Mouse (Mus musculus) limb, embryonic 10.5 days (tissue): ENCODE results near the gene Maged1. TPM values are rescaled to one million over a fixed set of nuclear protein-coding genes. Genes with fewer than 3 reads are reported as not detected.

ENCODE experiments used
- DNase-seq: peaks from one replicate; pipeline ENCODE4 v3.0.0-alpha.2; 2017; ENCODE audit warnings: low spot score
- H3K27ac ChIP-seq: fragments of 300-500 bp; sonication (generic); 2 replicates; pipeline ENCODE4 v1.5.1; 2016; ENCODE audit warnings: mild to moderate bottlenecking
- H3K27me3 ChIP-seq: fragments of 300-500 bp; sonication (generic); 2 replicates; pipeline ENCODE4 v1.6.1; 2016; ENCODE audit warnings: low read depth, mild to moderate bottlenecking; ENCODE audit not compliant: poor library complexity, severe bottlenecking
- H3K36me3 ChIP-seq: fragments of 300-500 bp; sonication (generic); 2 replicates; pipeline ENCODE4 v1.6.1; 2016; ENCODE audit warnings: mild to moderate bottlenecking, moderate library complexity
- H3K4me1 ChIP-seq: fragments of 300-500 bp; sonication (generic); 2 replicates; pipeline ENCODE4 v1.6.1; 2016
- H3K4me3 ChIP-seq: fragments of 300-500 bp; sonication (generic); 2 replicates; pipeline ENCODE4 v1.5.1; 2016; ENCODE audit warnings: mild to moderate bottlenecking, moderate library complexity
- H3K9me3 ChIP-seq: fragments of 300-500 bp; sonication (generic); replicated peaks from 2 replicates; pipeline ENCODE4 v1.6.1; 2016; ENCODE audit warnings: mild to moderate bottlenecking
- WGBS: fragments of 180-500 bp; shearing (Covaris S2); methylation state at CpG from one replicate; pipeline ENCODE4 v1.1.7; 2016; 5-methylcytosine and 5-hydroxymethylcytosine counted together
- polyA plus RNA-seq: library from polyadenylated mRNA; unstranded; fragments of >200 nt; fragmentation: Nextera tagmentation; extraction: Ambion mirVana; gene quantifications from 2 replicates; pipeline ENCODE4 v1.2.1, GENCODE M21; 2016

Maged1 gene
- 590 and 710 TPM in 2 replicates for polyA plus RNA-seq

DNA sequence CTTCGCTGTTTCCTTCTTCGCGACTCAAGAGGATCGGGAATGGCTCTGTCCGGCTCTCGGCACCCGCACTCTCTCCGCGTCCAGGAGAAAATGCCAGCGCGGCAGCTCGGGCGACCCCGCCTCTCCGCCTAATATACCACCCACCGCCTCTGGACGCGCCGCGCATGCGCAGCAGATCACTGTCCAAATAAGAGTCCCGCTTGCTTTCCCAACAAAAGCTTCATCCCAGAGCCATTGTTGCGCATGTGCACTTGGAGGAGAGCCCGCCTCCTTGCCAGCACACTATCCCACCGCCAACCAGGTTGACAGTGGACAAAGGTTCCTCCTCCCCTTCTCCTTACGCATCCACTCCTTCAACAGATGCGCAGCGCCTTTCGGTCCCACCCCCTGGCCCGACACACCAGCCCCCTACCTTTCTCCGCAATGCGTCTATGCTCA lies at the start of gene Maged1:
TSS of gene Maged1 (minus strand) at position 226 of the 438 bp plus-strand sequence.
- peaks cover 89% of the 10 kb centered on the region for H3K27me3 ChIP-seq
- H3K4me1 ChIP-seq, result peaks cover 15% of the 10 kb centered on the region
- H3K27ac ChIP-seq, result peak within 1 kb of the TSS; percentile 89
- peaks cover 35% of the 10 kb centered on the region for H3K36me3 ChIP-seq
- no peaks in the 10 kb centered on the region for H3K9me3 ChIP-seq
- peak within 1 kb of the TSS; percentile 62 for H3K4me3 ChIP-seq
- DNase-seq, result peak; percentile 88
- 12% methylated on average over 32 of the region's 32 CpGs for WGBS

DNA sequence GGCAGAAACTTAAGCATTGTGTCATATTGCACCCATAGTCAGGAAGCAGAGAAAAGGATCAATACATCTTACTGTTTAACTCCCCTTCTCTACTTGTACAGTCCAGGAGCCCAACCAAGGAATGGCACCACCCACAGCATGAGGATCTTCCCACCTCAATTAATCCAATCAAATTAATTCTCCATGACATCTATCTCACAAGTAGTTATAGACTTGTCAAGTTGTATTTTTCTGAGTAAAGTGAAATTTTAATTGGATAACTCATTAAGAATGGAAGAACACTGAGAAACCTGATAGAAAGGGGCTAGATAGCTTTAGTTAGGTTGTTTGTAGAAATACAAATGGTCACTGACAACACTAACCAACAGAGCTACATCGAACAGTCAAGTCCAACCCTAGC lies 38.3 kb upstream of the Maged1 start:
- Histone ChIP-seq H3K4me1 (no peaks in the 10 kb centered on the region), H3K27ac (no peak overlapping the region), H3K4me3 (no peak overlapping the region), H3K27me3 (0 out of 2 replicates have a peak, but pooled peaks cover 24% of the 10 kb centered on the region), H3K36me3 (no peaks in the 10 kb centered on the region), H3K9me3 (no peaks in the 10 kb centered on the region)
- WGBS, result 86% methylated on average over 1 of the region's 1 CpGs
- DNase-seq, result no peak

DNA sequence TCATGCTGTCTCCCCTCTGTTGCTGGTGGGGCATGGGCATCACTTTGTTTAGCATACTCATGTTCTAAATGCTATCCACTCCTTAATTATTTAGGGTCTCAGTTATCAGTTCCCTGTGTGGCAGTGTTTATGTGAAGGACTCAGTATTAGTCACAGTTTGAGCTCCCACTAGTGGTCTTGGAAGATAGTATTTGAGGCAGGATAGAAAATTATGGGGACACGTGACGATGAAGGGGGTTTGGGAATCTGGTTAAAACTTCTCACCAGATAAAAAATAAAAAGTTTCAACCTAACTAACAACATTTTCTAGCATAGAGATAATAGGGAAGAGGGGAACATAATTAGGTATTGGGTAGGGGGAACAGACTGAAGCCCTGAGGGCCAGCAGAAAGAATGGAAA lies 22.8 kb upstream of the Maged1 start:
- DNase-seq, result no peak
- no peak overlapping the region for H3K27ac ChIP-seq
- peaks cover 52% of the 10 kb centered on the region for H3K27me3 ChIP-seq
- no peaks in the 10 kb centered on the region for H3K9me3 ChIP-seq
- no peaks in the 10 kb centered on the region for H3K36me3 ChIP-seq
- H3K4me3 ChIP-seq, result no peak overlapping the region
- no peaks in the 10 kb centered on the region for H3K4me1 ChIP-seq
- 71% methylated on average over 2 of the region's 2 CpGs for WGBS

DNA sequence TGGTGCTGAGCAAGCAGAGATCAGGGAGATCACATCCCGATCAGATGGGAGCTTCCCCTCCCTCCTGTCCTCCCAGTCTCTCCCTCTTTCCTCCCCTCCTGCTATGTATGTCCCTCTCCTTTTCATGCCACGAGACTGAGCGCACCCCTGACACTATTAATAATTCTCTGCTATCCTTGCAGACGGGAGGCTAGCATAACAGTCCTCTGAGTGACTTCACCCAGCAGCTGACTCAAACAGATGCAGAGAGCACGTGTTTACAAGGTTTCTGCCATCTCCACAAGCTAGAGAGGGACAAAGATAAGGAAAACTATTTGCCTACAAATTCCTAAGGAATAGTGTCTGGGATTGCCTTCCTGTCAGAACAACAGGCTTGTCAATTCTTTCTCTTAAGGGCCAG lies 20.4 kb upstream of the Maged1 start:
- Histone ChIP-seq H3K4me1 (no peaks in the 10 kb centered on the region), H3K27me3 (peaks cover 47% of the 10 kb centered on the region; the same call in 1 of the 2 replicates), H3K27ac (no peak overlapping the region), H3K4me3 (no peak overlapping the region), H3K9me3 (no peaks in the 10 kb centered on the region), H3K36me3 (no peaks in the 10 kb centered on the region)
- 60% methylated on average over 5 of the region's 5 CpGs for WGBS
- no peak for DNase-seq

DNA sequence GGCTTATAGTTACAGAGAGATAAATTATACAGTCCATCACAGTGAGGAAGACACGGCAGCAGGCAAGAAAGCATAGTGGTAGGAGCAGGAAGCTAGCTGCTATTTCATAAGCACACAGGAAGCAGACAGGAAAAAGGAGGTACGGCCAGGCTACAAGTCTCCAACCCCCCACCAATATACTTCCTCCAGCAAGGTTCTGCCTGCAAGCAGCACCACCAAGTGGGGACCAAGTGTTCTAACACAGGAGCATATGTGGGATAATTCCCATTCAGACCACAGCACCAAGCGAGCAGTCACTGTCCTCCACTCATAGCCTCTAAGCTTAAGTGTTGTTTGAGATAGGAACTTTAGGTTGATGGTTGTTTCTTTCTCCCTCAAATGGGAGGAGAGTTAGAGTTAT lies 6.3 kb upstream of the Maged1 start:
- WGBS, result 62% methylated on average over 3 of the region's 3 CpGs
- Histone ChIP-seq H3K9me3 (no peaks in the 10 kb centered on the region), H3K4me1 (0 out of 2 replicates have a peak, but pooled peaks cover 2% of the 10 kb centered on the region), H3K27ac (no peak overlapping the region), H3K36me3 (no peaks in the 10 kb centered on the region), H3K27me3 (peaks cover 57% of the 10 kb centered on the region), H3K4me3 (no peak overlapping the region)
- DNase-seq, result no peak

DNA sequence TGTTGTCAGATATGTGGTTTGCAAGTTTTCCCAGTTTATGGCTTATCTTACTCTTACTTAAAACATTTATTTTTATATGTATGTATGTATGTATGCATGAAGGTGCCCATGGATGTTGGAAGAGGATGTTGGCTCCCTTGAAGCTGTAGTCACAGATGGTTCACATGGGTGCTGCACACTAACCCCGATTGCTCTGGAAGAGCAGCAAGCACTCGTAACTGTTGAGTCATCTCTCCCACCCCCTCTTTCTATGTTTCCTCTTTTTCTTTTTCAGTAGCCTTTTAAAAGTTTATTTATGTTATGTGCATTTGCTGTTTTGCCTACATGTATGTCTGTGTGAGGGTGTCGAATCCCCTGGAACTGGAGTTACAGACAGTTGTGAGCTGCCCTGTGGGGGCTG lies 4.0 kb upstream of the Maged1 start:
- H3K4me1 ChIP-seq, result peaks cover 7% of the 10 kb centered on the region; the same call in 1 of the 2 replicates
- 92% methylated on average over 3 of the region's 3 CpGs for WGBS
- H3K27ac ChIP-seq, result no peak overlapping the region
- no peaks in the 10 kb centered on the region for H3K36me3 ChIP-seq
- DNase-seq, result no peak
- H3K27me3 ChIP-seq, result peaks cover 60% of the 10 kb centered on the region
- H3K9me3 ChIP-seq, result no peaks in the 10 kb centered on the region
- no peak overlapping the region for H3K4me3 ChIP-seq

DNA sequence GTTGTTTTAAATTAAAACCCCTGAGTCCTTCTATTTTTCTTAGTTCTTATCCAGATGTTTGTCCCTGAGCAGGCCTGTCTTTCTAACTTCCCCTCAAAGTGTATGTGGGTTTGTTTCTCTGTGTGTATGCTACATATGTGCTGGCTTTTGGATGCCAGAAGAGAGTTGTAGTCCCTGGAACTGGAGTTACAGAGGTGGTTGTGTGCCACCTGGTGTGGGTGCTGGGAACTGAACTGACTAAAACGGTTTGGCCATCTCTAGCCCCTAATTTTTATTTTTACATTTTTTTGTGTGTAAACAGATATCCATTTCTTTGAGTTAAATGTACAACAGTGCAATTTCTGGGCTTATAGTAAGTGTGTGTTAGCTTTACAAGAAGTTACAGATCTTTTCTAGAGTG lies 3.0 kb upstream of the Maged1 start:
- H3K27ac ChIP-seq, result no peak overlapping the region
- H3K4me1 ChIP-seq, result peaks cover 12% of the 10 kb centered on the region
- peaks cover 6% of the 10 kb centered on the region for H3K36me3 ChIP-seq
- 18% methylated on average over 1 of the region's 1 CpGs for WGBS
- peaks cover 66% of the 10 kb centered on the region for H3K27me3 ChIP-seq
- H3K4me3 ChIP-seq, result no peak overlapping the region
- DNase-seq, result no peak
- H3K9me3 ChIP-seq, result no peaks in the 10 kb centered on the region

DNA sequence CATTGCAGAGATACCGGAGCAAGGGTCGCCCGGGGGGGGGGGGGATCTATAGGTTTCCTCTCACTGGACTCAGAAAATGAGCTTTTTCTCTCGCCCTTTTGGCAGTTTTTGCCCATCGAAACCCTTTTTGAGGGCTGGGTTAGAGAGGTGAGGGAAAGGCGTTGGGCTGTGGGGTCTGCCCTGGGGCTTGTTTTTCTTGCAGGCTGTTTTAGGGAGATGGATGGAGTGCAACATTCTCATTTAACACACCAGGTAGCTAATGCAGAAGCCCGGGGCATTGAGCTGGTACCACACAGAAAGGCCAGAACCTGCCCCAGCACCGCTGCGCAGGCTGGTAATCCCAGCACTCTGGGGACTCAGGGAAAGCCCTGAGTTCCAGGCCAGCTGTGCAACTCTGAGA lies 593 bp upstream of the Maged1 start:
- no peaks in the 10 kb centered on the region for H3K9me3 ChIP-seq
- H3K36me3 ChIP-seq, result peaks cover 29% of the 10 kb centered on the region
- H3K4me3 ChIP-seq, result peak overlapping the region; percentile 62
- peak overlapping the region; percentile 89 for H3K27ac ChIP-seq
- WGBS, result 15% methylated on average over 9 of the region's 9 CpGs
- peak; percentile 45 for DNase-seq
- H3K27me3 ChIP-seq, result peaks cover 89% of the 10 kb centered on the region
- H3K4me1 ChIP-seq, result peaks cover 15% of the 10 kb centered on the region

DNA sequence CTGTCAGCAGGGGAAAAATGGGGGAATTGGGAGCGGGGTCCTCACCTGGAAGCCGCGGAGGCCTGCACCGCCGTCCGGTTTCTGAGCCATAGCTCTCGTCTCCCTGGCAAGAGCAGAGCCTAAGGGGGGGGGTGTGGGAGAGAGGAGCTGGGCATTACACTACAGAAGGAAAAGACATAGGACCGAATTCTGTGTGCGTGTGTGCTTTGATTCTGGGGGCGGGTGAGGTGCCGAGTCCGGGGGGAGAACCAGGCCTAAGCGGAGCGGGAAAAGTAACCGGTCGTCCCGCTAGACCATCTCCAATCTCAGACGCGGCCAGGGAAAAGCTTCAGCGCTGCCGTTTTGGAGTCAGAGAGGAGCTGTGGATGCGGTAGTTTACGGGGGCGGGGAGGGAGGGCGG lies 737 bp downstream of the Maged1 start:
- Histone ChIP-seq H3K4me1 (peaks cover 15% of the 10 kb centered on the region), H3K27ac (peak overlapping the region; percentile 89), H3K4me3 (peak overlapping the region; percentile 62), H3K36me3 (peaks cover 43% of the 10 kb centered on the region), H3K27me3 (peaks cover 91% of the 10 kb centered on the region), H3K9me3 (no peaks in the 10 kb centered on the region)
- WGBS, result 8% methylated on average over 24 of the region's 25 CpGs
- peak; percentile 41 for DNase-seq

DNA sequence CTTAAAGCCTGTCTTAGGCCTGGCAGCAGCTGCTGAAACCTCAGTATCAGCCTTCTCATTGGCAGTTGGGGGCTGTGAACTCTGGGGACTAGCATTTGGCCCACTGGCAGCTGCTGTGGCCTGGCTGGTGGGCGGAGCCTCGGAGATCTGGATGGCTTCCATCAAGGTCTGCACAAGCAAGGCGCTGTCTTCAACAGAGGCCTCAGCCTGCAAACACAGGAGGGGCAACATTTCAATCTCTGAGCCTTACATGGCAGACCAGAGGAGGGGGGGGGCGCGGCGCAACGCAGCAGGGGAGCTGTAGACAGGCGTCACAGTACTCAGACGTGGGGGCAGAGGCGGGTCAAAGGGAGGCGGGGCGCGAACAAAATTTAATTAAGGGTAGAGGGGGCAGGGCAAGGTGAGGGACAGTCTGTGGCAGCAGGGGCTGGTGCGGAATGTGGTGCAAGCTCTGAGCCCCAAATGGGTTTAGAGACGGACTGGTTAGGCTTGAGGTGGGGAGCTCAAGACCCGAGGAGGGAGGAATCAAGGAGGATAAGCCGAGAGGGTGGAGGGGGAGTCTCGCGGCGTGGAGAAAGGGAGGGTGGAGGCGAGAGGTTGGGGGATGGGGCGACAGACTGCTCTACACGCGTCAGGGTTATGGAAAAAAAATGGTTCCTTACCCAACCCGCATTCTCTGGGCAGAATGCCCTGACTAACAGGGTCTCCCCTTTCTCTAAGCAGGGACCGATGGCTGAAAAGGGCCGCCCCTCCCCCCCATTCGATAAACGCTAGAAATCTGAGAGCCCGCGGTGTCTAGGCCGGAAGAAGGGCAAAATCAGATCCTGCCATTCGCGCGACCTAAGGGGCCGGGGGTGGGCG lies 1.4 kb downstream of the Maged1 start:
- 15% methylated on average over 37 of the region's 37 CpGs for WGBS
- peaks cover 15% of the 10 kb centered on the region for H3K4me1 ChIP-seq
- peak overlapping the region; percentile 89 for H3K27ac ChIP-seq
- peak overlapping the region; percentile 62 for H3K4me3 ChIP-seq
- peaks cover 90% of the 10 kb centered on the region for H3K27me3 ChIP-seq
- peaks cover 49% of the 10 kb centered on the region for H3K36me3 ChIP-seq
- peak; percentile 62 for DNase-seq
- no peaks in the 10 kb centered on the region for H3K9me3 ChIP-seq

DNA sequence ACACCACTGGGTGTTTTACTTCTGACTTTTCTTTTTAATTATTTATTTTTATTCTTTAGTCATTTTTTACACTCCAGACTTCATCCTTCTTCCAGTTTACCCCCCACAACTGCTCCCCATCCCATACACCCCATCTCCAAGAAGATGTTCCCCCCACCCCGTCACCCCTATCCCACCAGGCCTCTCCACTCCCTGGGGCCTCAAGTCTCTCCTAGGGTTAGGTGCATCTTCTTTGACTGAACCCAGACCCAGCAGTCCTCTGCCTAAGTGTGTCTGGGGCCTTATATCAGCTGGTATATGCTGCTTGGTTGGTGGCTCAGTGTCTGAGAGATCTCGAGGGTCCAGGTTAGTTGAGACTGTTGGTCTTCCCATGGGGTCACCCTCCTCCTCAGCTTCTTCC lies 7.6 kb downstream of the Maged1 start:
- Histone ChIP-seq H3K9me3 (no peaks in the 10 kb centered on the region), H3K27me3 (peaks cover 82% of the 10 kb centered on the region), H3K36me3 (peaks cover 45% of the 10 kb centered on the region), H3K4me3 (no peak overlapping the region), H3K4me1 (no peaks in the 10 kb centered on the region), H3K27ac (no peak overlapping the region)
- no peak for DNase-seq
- WGBS, result 73% methylated on average over 2 of the region's 2 CpGs

DNA sequence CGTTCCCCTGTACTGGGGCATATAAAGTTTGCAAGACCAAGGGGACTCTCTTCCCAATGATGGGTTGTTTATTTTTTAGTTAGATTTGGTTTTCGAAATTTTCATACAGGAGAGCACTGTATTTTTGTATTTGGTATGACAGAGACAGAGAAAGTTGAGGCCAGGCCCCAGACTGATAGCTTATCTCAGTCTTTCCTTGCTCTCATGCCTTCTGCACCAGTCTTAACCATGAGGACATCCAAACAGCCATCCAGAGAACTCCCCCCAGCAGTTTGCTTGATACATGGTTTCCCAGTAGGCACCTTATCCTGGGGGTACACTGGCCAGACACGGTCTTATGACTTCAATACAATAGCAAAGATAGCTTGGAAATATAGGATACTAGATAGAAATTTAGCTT lies 11.6 kb downstream of the Maged1 start:
- H3K27me3 ChIP-seq, result peaks cover 74% of the 10 kb centered on the region
- DNase-seq, result no peak

DNA sequence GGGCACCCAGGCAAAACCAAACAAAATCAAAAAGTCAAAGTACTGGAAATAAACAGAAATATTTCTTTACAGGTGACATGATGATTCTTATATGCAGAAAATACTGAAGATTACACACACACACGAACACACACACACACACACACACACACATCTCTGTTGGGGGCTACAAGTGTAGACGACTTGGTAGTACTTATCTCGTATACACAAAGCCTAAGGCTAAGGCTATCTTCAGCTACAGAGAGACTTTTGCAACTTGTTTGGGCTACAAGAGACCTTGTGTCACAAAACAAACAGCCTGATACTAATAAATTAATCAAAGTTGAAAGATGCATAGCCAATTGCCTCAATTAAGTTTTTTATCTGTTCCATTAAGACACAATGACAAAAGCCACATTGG lies 19.8 kb downstream of the Maged1 start:
- H3K27ac ChIP-seq, result no peak overlapping the region
- H3K4me3 ChIP-seq, result no peak overlapping the region
- H3K36me3 ChIP-seq, result no peaks in the 10 kb centered on the region
- WGBS, result 84% methylated on average over 3 of the region's 3 CpGs
- H3K9me3 ChIP-seq, result no peaks in the 10 kb centered on the region
- no peaks in the 10 kb centered on the region for H3K4me1 ChIP-seq
- no peak for DNase-seq
- peaks cover 46% of the 10 kb centered on the region for H3K27me3 ChIP-seq

More for the DNA sequence above, 11.6 kb downstream of the Maged1 start:
- Histone ChIP-seq H3K36me3 (peaks cover 4% of the 10 kb centered on the region), H3K27ac (no peak overlapping the region), H3K9me3 (no peaks in the 10 kb centered on the region), H3K4me1 (no peaks in the 10 kb centered on the region), H3K4me3 (no peak overlapping the region)
- 85% methylated on average over 3 of the region's 3 CpGs for WGBS
